Mouse (Mus musculus) adrenal gland, postnatal 4 days (tissue): ENCODE results near the gene Prkg1. TPM values are rescaled to one million over a fixed set of nuclear protein-coding genes. Genes with fewer than 3 reads are reported as not detected.

Source experiments
- DNase-seq, 2 experiments: peaks; one replicate each; pipeline ENCODE4 v3.0.0; 2021 to 2022; ENCODE audit warnings: low spot score in 2 of 2, mixed read lengths in 2 of 2
- total RNA-seq, 2 experiments: library from RNA; stranded (reverse); gene quantifications; 2 replicates each; pipeline ENCODE4 v1.2.3; 2021

Gene Prkg1
- total RNA-seq, 2 experiments from 2014 or later = 12.1 to 13.3 TPM

GRCm38 (mm10) chr19:31078241-31078640 is 686.6 kb downstream of the Prkg1 start:
- DNase-seq = no peak

DNA sequence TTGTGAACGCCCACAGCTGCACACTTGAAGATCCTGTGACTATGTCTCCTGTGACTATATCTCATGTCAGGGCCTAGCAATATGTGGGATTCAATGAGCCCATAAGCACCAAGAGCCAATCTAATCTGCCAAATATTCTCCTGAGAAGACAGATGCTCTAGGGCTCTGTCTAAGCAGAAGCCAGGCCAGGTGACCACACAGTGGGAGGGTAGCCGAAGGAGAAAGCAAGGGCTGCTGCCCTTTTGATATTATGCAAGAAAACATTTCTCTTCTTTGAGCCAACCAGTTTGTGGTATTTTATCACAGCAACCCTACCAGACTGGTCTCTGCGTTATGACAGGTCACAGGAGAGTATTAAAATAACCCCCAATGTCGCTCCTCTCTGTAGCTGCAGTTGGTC is 688.7 kb downstream of the Prkg1 start:
- no peak for DNase-seq

- no peak for DNase-seq
Observed at GRCm38 (mm10) chr19:31074717-31075063, 690.1 kb downstream of the Prkg1 start.

GRCm38 (mm10) chr19:31073959-31074716 is 690.7 kb downstream of the Prkg1 start:
- DNase-seq = no peak

DNA sequence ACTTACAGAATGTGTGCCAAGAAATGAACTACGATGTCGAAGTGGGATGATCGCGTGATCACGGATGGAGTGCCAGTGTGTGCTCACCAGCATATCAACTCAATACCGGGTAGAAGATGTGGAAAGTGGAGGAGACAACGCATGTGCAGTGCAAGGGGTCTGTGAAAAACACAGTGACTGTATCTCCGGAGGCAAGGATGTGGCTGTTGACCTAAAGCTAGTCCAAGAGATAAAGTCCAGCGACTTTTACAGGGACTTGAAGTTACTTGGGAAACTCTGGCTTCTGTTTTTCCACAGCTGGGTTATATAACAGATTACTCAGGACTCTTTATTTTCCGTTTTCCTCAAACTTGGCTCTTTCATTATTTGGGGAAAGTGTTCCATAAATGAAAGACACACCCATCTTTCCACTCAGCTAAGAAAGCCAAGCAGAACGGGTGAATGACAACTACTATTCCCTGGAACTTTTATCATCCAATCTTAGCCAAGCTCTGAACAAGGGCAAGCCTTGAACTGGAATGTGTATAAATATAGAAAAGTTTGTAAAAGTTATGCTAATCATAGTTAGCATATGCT is 699.5 kb downstream of the Prkg1 start:
- DNase-seq = no peak

DNA sequence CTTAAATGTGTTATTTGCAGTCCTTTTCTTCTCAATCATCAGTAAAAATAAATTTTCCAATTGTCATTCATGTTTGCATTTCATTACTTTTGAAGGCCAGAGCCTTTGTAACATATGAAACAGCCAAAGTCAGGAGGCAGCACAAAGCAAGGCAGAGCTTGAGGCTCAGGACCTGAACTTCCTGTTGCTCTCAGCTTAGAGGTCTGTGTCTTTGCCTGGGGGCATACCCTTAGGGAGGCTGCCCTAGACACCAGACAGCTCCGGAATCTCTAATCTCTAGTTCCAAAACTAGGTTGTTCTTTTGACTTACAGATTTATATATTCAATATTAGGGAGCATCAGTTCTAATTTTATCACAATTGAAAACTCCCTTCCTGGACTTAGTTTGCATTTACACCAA is 700.1 kb downstream of the Prkg1 start:
- DNase-seq = no peak

GRCm38 (mm10) chr19:31046601-31047000 is 718.2 kb downstream of the Prkg1 start:
- DNase-seq = no peak

GRCm38 (mm10) chr19:31040948-31041847 is 723.6 kb downstream of the Prkg1 start:
- no peak for DNase-seq

GRCm38 (mm10) chr19:31038951-31039350 is 725.9 kb downstream of the Prkg1 start:
- DNase-seq = no peak

DNA sequence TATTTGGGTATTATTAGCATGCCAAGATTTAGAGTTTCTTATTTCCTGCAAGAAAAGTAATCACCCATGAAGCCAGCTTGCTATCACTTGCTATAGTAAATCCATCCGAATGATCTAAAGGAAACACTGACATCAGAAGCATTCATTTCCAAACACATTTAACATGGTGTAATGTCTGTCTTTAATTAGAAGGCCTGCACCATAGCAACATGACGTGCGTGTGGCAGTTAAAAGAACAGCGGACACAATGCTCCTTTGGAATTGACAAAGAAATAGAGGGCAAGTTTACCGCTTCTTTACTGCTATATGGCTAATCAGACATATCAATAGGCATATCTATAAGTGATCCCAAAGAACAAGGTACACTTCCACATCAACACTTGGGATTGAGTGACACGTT is 733.2 kb downstream of the Prkg1 start:
- no peak for DNase-seq

DNA sequence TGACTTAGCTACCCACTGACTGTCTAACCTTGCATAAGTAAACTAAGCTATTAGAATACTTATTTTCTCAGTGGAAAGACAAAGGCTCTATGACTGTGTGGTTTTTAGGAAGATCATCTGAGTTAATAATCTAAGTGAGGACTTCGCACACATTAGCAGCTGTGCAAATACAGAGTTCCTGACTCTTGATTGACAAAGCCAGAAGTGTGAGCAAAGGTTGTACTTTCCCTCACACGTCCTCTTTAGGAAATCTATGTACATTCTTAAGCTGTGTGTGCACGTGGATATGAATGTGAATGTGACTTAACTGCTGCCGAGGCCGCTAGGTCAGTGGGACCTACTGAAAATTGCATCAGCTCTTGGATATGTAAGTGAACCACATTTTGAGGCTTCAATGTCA is 738.0 kb downstream of the Prkg1 start:
- DNase-seq = no peak

GRCm38 (mm10) chr19:31011528-31012133 is 753.2 kb downstream of the Prkg1 start:
- no peak for DNase-seq

- DNase-seq = no peak
Observed at GRCm38 (mm10) chr19:30998572-30998971, 766.3 kb downstream of the Prkg1 start.

DNA sequence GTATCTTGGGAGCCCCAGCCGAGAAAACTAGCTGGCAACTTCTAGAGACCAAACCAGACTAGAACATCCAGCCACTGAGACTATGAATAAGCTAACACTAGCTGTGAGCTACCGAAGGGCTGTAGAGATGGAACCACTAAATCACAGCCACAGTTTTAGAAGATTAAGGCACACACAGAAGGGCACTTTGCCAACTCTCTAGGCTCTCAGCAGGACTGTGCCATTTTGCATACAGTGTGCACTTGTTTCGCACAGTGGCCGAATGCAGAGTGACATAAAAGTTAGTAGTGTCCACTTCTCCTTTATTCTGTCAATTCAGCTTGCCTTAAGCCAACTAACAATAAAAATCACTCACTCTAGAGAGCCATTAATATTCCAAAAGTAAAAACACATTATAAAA is 774.4 kb downstream of the Prkg1 start:
- no peak for DNase-seq

DNA sequence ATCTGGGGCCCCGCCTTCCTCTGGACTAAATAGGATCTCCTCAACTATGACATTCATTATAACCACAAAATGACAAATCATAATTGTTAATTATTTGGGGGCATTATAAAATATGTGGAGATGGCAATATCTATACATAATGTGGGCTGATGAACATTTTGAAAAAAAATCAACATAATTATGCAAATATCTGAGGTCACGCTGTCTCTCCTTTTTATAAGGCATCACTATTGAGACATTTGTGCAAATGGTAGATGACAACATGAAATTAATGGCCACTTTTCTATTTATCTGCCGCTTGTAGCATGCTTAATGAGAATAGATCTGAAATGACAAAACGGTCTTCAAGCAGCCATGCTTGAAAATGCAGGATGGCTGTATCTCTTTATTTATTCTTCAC is 782.4 kb downstream of the Prkg1 start:
- DNase-seq = no peak

DNA sequence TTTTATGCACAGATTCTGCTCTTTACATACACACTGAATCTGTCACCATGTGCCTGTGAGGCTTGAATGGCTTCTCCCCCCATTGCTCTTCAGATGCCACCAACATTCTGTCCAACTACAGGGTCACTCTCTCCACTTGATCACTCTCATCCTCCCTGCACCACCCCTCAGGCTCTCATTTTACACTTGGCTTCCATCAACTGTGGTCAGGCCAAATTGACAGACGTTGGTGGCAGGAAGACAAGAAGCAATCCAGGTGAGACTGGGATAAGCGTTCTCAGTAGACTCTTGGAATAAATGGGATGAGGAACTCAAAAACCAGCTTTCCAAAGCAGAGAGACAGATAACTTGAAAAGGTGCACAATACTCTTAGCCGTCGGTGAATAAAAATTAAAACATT is 786.7 kb downstream of the Prkg1 start:
- no peak for DNase-seq

DNA sequence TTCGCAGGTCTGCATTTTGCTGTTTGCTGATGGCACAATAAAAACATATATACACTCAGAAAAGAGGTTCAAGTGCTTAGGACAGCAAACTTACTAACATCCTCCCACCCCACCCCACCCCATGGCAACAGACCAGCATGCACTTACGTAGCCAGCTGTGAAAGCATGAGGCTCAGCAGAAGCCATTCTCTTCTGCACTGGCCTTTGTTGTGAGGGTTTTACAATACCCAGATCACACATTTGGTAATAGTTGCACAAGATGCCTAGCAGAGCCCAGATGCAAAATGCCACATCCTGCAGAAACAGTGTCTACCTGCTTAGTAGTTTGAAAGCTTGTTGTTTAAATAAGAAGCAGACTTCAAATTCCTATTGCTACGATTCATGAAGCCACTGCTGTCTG is 814.2 kb downstream of the Prkg1 start:
- DNase-seq = no peak

DNA sequence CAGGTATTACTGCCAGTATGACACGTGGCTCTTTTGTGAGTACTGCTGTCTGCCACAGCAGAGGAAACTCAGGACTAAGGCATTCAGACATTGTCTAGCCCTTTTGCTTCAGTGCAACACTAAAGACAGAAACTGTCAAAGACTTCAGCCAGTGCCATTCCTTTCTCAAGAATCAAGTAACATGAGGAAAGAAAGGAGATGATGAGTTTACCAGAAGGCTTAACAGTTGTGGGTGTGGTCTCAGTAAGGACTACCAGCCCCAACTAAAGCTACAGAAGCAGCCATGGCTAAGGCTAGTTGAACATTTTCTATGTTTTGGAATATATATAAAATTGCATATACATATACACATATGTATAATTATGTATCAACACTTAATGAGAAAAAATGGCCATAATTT is 816.6 kb downstream of the Prkg1 start:
- DNase-seq = no peak

GRCm38 (mm10) chr19:30942369-30942992 is 822.4 kb downstream of the Prkg1 start:
- DNase-seq = no peak

GRCm38 (mm10) chr19:30938058-30938457 is 826.8 kb downstream of the Prkg1 start:
- DNase-seq = no peak

DNA sequence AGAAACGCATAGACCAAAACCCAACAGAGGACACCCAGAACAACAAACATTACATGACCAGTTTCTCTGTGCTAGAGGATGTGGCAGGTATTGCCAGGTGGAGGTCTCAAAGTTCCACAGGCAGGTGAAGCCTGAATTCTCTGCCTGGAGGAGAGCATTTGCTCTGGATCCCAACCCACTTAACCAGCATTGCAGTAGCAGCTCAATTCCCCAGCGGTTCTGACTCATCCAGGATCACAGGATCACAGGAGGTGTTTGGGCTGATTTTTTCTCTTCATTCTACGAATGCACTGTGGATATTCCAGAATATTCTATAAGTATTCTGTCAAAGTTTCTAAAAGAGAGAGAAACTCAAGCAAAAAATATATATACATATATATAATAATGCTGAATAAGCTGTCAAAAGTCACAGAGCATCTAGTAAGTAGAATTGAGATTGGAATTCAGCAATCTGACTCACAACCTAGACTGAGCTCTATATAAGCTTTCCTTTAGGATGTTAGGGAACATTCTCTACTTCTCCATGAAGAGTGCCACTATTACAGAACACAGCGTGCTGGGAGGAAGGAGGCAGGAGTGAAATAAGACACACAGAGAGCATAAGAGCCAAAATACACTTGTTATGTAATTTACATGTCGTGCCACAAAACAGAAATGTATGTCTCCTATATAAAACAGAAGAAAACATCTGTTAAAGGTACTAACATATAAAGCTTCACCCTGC is 833.2 kb downstream of the Prkg1 start:
- no peak for DNase-seq
